Mouse (Mus musculus): ENCODE measurements around the gene Mical2. TPM values are rescaled to one million over a fixed set of nuclear protein-coding genes. Genes with fewer than 3 reads are reported as not detected.

Gene Mical2
- polyA plus RNA-seq, 1 experiment from 2014 or later, result 5.3 TPM

DNA sequence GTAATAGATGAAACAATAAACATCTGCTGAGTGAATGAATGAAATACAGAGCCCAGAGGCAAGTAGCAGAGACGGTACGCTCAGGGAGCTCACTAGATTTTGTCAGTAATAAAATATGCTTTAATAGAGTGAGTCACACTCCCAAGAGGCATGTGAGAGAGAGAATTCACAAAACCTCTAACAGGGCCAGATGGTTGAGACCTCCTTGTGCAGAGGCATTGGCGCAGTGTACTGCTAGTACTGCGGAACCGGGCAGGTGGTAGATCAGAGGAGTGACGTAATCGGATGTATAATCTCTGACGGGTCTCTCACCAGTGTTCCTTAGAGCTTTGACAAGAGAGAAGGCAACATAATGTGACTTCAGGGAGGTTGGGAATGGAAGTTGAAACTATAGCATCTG lies 78.7 kb downstream of the Mical2 start:
- WGBS, result 62% methylated on average over 8 of the region's 8 CpGs
- no peaks in the 10 kb centered on the region for H3K36me3 ChIP-seq (ENCODE audit: control insufficient read depth, insufficient read depth, low read length)
- peak; percentile 31; the same call in 1 of the 2 replicates for ATAC-seq (ENCODE audit: low read depth)

DNA sequence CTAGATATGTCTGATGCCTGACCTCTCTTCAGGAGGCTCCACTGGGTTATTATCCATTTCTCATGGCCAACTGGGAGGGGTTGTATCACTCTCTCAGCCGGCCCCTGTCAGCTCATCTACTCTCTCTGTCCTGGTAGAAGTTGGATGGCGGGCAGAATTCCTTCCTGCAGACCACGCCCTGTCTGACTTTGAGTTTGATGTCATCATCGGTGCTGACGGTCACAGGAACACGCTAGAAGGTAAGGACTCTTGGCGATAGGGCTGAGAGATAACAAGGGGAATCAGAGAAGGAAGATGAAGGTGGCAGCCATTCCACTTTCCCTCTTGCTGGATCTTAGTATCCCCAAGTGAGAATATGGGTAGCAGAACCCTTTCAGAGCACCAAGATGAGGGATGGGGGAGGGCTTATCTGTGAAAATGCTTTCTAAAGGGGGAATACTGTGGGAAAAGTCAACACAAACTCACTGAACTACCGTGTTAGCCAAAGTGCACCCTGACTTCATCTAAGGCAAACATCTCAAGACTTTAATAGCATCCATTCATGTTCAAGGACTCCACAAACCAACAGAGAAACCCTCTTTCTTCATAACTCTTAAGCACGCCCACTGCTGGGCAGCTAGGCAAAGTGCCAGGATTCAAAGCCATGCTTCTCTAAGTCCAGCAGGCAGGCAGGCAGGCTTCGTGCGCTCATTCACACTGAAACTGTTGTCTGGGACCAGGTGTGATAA lies 83.8 kb downstream of the Mical2 start:
- Histone ChIP-seq H3K36me3 (ENCODE audit: control insufficient read depth, insufficient read depth, low read length) (no peaks in the 10 kb centered on the region), H3K9ac (replicated peaks; ENCODE audit: low read depth, low read length) (no peak overlapping the region), H3K4me3 (ENCODE audit: low read depth, low read length) (no peak overlapping the region), H3K27me3 (ENCODE audit: control insufficient read depth, insufficient read depth, low read length) (no peaks in the 10 kb centered on the region), H3K4me1 (ENCODE audit: control insufficient read depth, insufficient read depth, low read length) (peaks cover 10% of the 10 kb centered on the region), H3K9me3 (ENCODE audit: control insufficient read depth, low read length) (no peaks in the 10 kb centered on the region), H3K4me2 (ENCODE audit: low read depth, low read length) (no peak overlapping the region), H3K27ac (ENCODE audit: low read depth, low read length) (no peak overlapping the region)
- ATAC-seq (ENCODE audit: low read depth), result no peak
- WGBS, result 91% methylated on average over 11 of the region's 11 CpGs

More for the DNA sequence above, 78.7 kb downstream of the Mical2 start:
- H3K9ac ChIP-seq (replicated peaks; ENCODE audit: low read depth, low read length), result no peak overlapping the region
- H3K9me3 ChIP-seq (ENCODE audit: control insufficient read depth, low read length), result no peaks in the 10 kb centered on the region
- H3K4me1 ChIP-seq (ENCODE audit: control insufficient read depth, insufficient read depth, low read length), result no peaks in the 10 kb centered on the region
- H3K4me3 ChIP-seq (ENCODE audit: low read depth, low read length), result no peak overlapping the region
- no peak overlapping the region for H3K4me2 ChIP-seq (ENCODE audit: low read depth, low read length)
- no peak overlapping the region for H3K27ac ChIP-seq (ENCODE audit: low read depth, low read length)
- no peaks in the 10 kb centered on the region for H3K27me3 ChIP-seq (ENCODE audit: control insufficient read depth, insufficient read depth, low read length)

DNA sequence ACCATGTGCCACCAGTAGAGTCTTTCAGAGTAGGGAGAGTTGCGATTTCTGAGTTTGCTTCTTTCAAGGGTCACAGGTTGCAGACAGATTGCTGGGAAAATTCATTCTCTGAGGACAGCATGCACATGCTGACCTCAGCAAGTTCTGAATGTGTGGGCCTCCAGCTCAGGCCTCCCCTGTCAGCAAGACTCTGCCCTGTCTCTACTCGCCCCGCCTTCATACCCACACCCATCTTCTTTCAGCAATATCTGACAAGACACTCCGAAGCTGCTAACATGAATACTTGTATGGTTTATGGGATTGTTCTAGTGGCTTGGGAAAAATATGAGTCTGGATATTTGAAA lies 84.3 kb downstream of the Mical2 start:
- no peaks in the 10 kb centered on the region for H3K9me3 ChIP-seq (ENCODE audit: control insufficient read depth, low read length)
- ATAC-seq (ENCODE audit: low read depth), result no peak
- no peak overlapping the region for H3K4me3 ChIP-seq (ENCODE audit: low read depth, low read length)
- H3K27ac ChIP-seq (ENCODE audit: low read depth, low read length), result no peak overlapping the region
- no peak overlapping the region for H3K9ac ChIP-seq (replicated peaks; ENCODE audit: low read depth, low read length)
- no peaks in the 10 kb centered on the region for H3K27me3 ChIP-seq (ENCODE audit: control insufficient read depth, insufficient read depth, low read length)
- WGBS, result 87% methylated on average over 4 of the region's 4 CpGs
- no peak overlapping the region for H3K4me2 ChIP-seq (ENCODE audit: low read depth, low read length)
- H3K36me3 ChIP-seq (ENCODE audit: control insufficient read depth, insufficient read depth, low read length), result no peaks in the 10 kb centered on the region
- H3K4me1 ChIP-seq (ENCODE audit: control insufficient read depth, insufficient read depth, low read length), result peaks cover 10% of the 10 kb centered on the region

DNA sequence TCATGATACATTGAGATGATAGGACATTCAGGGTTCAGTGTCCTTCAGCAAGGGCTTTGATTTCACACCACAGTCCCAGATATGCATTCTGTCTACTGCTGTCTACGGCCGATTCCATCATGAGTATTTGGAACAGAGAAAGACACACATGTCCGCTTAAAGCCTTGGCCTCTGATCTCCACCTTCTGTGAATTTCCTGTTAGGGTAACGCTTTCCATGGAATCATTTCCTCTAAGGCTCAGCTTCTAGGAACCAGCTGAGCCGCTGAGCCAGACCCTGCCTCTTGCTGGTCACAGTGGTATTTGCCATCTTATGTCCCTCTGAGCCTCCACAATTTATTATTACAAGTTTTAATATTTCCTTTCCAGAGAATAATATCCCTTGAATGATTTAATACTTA lies 87.6 kb downstream of the Mical2 start:
- H3K27me3 ChIP-seq (ENCODE audit: control insufficient read depth, insufficient read depth, low read length), result no peaks in the 10 kb centered on the region
- peak overlapping the region; percentile 17; the same call in 1 of the 2 replicates for H3K27ac ChIP-seq (ENCODE audit: low read depth, low read length)
- H3K36me3 ChIP-seq (ENCODE audit: control insufficient read depth, insufficient read depth, low read length), result no peaks in the 10 kb centered on the region
- no peak overlapping the region for H3K4me2 ChIP-seq (ENCODE audit: low read depth, low read length)
- ATAC-seq (ENCODE audit: low read depth), result no peak
- no peak overlapping the region for H3K4me3 ChIP-seq (ENCODE audit: low read depth, low read length)
- H3K9ac ChIP-seq (replicated peaks; ENCODE audit: low read depth, low read length), result no peak overlapping the region
- WGBS, result 73% methylated on average over 5 of the region's 5 CpGs
- H3K4me1 ChIP-seq (ENCODE audit: control insufficient read depth, insufficient read depth, low read length), result peaks cover 10% of the 10 kb centered on the region
- no peaks in the 10 kb centered on the region for H3K9me3 ChIP-seq (ENCODE audit: control insufficient read depth, low read length)

DNA sequence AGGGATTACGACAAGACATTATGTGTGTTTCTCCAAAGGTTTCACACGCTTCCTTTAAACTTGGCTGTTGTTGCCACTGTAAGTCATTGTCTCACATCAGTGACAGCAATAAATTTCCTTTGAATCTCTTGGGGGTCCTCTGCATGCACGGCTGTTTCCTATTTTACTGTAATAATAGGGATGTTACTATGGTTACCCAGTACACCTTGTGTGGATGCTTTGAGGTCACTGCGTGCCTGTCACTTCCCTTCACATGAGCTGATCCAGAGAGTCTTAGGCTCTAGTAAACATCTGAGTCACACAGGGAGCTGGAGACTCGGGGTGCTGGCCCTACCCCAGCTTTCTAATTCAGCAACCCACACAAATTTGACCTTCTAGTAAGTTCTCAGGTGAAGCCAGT lies 88.0 kb downstream of the Mical2 start:
- peak; percentile 69; the same call in 1 of the 2 replicates for ATAC-seq (ENCODE audit: low read depth)

DNA sequence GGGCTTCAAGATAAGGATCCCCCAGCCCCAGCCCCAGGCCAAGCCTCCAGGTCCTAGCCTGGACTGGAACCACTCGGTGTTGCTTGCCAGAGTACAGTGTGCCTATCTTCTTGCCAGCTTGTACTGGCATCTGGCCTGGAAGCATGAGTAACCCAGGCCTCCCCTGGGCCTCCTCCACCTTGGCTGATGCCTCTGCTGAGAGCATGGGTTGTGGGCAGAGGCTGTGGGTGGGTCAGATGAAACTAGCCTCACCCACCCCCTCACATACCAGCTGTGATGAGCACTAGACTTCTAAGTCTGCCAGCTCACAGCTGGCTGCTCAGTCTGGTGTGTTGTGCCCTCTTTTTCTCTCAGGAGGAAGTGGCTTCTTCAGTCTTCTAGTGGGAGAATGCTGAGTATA lies 90.6 kb downstream of the Mical2 start:
- Histone ChIP-seq H3K9ac (replicated peaks; ENCODE audit: low read depth, low read length) (no peak overlapping the region), H3K4me1 (ENCODE audit: control insufficient read depth, insufficient read depth, low read length) (peaks cover 10% of the 10 kb centered on the region), H3K4me3 (ENCODE audit: low read depth, low read length) (no peak overlapping the region), H3K4me2 (ENCODE audit: low read depth, low read length) (no peak overlapping the region), H3K27me3 (ENCODE audit: control insufficient read depth, insufficient read depth, low read length) (no peaks in the 10 kb centered on the region), H3K36me3 (ENCODE audit: control insufficient read depth, insufficient read depth, low read length) (no peaks in the 10 kb centered on the region), H3K27ac (ENCODE audit: low read depth, low read length) (no peak overlapping the region), H3K9me3 (ENCODE audit: control insufficient read depth, low read length) (no peaks in the 10 kb centered on the region)
- WGBS, result 77% methylated on average over 1 of the region's 1 CpGs
- no peak for ATAC-seq (ENCODE audit: low read depth)

More for the DNA sequence above, 88.0 kb downstream of the Mical2 start:
- Histone ChIP-seq H3K9ac (replicated peaks; ENCODE audit: low read depth, low read length) (no peak overlapping the region), H3K9me3 (ENCODE audit: control insufficient read depth, low read length) (no peaks in the 10 kb centered on the region), H3K36me3 (ENCODE audit: control insufficient read depth, insufficient read depth, low read length) (no peaks in the 10 kb centered on the region), H3K27me3 (ENCODE audit: control insufficient read depth, insufficient read depth, low read length) (no peaks in the 10 kb centered on the region), H3K4me2 (ENCODE audit: low read depth, low read length) (no peak overlapping the region), H3K4me1 (ENCODE audit: control insufficient read depth, insufficient read depth, low read length) (peaks cover 10% of the 10 kb centered on the region), H3K4me3 (ENCODE audit: low read depth, low read length) (no peak overlapping the region), H3K27ac (ENCODE audit: low read depth, low read length) (peak overlapping the region; percentile 12; the same call in 1 of the 2 replicates)
- WGBS, result 11% methylated on average over 5 of the region's 5 CpGs

DNA sequence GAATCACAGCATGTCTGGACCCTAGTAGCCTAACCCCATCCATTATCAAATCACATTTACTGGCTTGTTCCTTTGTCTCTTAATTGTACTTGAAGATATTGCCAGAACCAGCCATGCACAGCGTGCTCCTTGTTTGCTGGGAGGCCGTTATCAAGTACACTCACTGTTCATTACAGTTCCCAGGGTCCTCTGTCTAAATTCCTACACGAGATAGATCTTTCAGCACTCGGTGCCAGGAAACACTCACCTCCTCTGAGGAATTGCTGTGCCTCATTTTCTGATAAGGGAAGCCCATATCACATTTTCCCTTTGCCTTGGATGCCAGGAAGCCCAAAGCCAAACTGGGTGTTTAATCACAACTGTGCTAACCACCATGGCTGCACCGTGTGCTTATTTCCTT lies 91.8 kb downstream of the Mical2 start:
- Histone ChIP-seq H3K9me3 (ENCODE audit: control insufficient read depth, low read length) (no peaks in the 10 kb centered on the region), H3K4me2 (ENCODE audit: low read depth, low read length) (no peak overlapping the region), H3K9ac (replicated peaks; ENCODE audit: low read depth, low read length) (no peak overlapping the region), H3K36me3 (ENCODE audit: control insufficient read depth, insufficient read depth, low read length) (no peaks in the 10 kb centered on the region), H3K27me3 (ENCODE audit: control insufficient read depth, insufficient read depth, low read length) (no peaks in the 10 kb centered on the region), H3K4me1 (ENCODE audit: control insufficient read depth, insufficient read depth, low read length) (peaks cover 10% of the 10 kb centered on the region), H3K4me3 (ENCODE audit: low read depth, low read length) (no peak overlapping the region), H3K27ac (ENCODE audit: low read depth, low read length) (no peak overlapping the region)
- 48% methylated on average over 5 of the region's 5 CpGs for WGBS
- ATAC-seq (ENCODE audit: low read depth), result no peak

DNA sequence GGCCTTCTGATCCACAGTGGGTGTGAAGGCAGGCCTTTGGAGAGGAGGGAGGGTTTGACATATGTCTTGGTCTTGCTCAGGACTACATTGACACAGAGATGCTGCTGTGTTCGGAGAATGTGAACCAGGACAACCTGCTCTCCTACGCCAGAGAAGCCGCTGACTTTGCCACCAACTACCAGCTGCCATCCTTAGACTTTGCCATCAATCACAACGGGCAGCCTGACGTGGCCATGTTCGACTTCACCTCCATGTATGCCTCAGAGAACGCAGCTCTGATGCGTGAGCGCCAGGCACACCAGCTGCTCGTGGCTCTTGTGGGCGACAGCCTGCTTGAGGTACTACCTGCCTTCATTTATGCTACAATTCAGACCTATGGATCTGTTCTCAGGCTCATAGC lies 92.7 kb downstream of the Mical2 start:
- no peaks in the 10 kb centered on the region for H3K36me3 ChIP-seq (ENCODE audit: control insufficient read depth, insufficient read depth, low read length)
- ATAC-seq (ENCODE audit: low read depth), result no peak
- WGBS, result 88% methylated on average over 11 of the region's 11 CpGs
- H3K9ac ChIP-seq (replicated peaks; ENCODE audit: low read depth, low read length), result no peak overlapping the region
- no peaks in the 10 kb centered on the region for H3K9me3 ChIP-seq (ENCODE audit: control insufficient read depth, low read length)
- no peaks in the 10 kb centered on the region for H3K27me3 ChIP-seq (ENCODE audit: control insufficient read depth, insufficient read depth, low read length)
- H3K27ac ChIP-seq (ENCODE audit: low read depth, low read length), result no peak overlapping the region
- no peak overlapping the region for H3K4me3 ChIP-seq (ENCODE audit: low read depth, low read length)
- H3K4me2 ChIP-seq (ENCODE audit: low read depth, low read length), result no peak overlapping the region
- H3K4me1 ChIP-seq (ENCODE audit: control insufficient read depth, insufficient read depth, low read length), result peaks cover 9% of the 10 kb centered on the region

DNA sequence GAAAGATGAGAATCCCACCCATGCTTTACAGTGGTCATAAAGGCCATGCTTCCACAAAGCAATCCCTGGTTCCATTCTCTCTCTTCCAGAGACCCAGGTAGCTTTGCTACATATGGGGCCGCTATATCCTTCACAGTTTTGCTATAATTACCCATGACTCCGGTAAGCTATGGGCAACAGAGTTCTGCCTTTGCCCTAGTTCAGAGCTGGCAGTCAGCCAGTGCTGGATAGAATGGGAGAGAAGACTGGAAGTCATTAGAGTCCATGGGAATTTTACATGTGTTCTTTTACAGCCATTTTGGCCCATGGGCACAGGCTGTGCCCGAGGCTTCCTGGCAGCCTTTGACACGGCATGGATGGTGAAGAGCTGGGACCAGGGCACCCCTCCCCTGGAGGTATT lies 93.8 kb downstream of the Mical2 start:
- H3K27me3 ChIP-seq (ENCODE audit: control insufficient read depth, insufficient read depth, low read length), result no peaks in the 10 kb centered on the region
- WGBS, result 61% methylated on average over 4 of the region's 4 CpGs
- no peak overlapping the region for H3K9ac ChIP-seq (replicated peaks; ENCODE audit: low read depth, low read length)

More for the DNA sequence above, 93.8 kb downstream of the Mical2 start:
- ATAC-seq (ENCODE audit: low read depth), result no peak
- Histone ChIP-seq H3K9me3 (ENCODE audit: control insufficient read depth, low read length) (no peaks in the 10 kb centered on the region), H3K4me2 (ENCODE audit: low read depth, low read length) (no peak overlapping the region), H3K4me3 (ENCODE audit: low read depth, low read length) (no peak overlapping the region), H3K27ac (ENCODE audit: low read depth, low read length) (no peak overlapping the region), H3K4me1 (ENCODE audit: control insufficient read depth, insufficient read depth, low read length) (no peaks in the 10 kb centered on the region), H3K36me3 (ENCODE audit: control insufficient read depth, insufficient read depth, low read length) (no peaks in the 10 kb centered on the region)
